Mouse (Mus musculus) bone marrow, adult 2 months (tissue): ENCODE measurements at regions not wholly inside any gene's neighbourhood (a gene's known extent, or its start where the extent isn't known, plus 50 kb on each side); places are given as distances from the start of the nearest gene placed in this dataset.

Source experiments
- CTCF ChIP-seq: fragments of 200-500 bp; IDR thresholded peaks from 2 replicates; pipeline ENCODE4 v1.5.1; 2011; ENCODE audit warnings: low read length, control low read depth; ENCODE audit not compliant: control insufficient read depth, insufficient read depth
- POLR2A ChIP-seq: fragments of 200-500 bp; IDR thresholded peaks from 2 replicates; pipeline ENCODE4 v1.6.1; 2011; ENCODE audit warnings: low read depth, mild to moderate bottlenecking, control low read depth, low read length, borderline replicate concordance; ENCODE audit not compliant: control insufficient read depth

DNA sequence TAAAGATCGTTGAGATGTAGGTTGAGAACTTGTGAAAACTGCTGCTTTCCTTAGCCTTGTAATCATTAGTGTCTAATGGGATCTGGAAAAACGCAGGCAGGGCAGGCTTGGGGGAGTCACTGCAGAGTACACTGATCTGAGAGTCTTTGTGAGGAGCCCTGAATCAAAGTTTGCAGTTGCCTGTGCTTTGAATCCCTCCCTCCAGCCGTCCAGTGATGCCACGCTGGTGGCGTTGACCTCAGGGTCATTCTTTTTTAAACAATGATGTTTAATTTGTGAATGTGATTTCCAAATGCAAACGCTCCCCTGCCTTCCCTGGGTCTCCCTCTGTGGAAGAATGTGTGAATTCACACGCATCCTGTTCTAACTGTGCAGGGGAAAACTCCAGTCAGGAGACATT, 204.4 kb upstream of the Gpr101 start:
- TF ChIP-seq CTCF (no peak), POLR2A (no peak)
